Mouse (Mus musculus) G1E-ER4 (cell line): ENCODE results near the gene Snx1. TPM values are rescaled to one million over a fixed set of nuclear protein-coding genes. Genes with fewer than 3 reads are reported as not detected.

Experiments used
- GATA1 ChIP-seq: IDR thresholded peaks from one replicate; pipeline ENCODE4 v1.8.0; 2012; ENCODE audit warnings: low read length, inconsistent platforms
- polyA plus RNA-seq: library from polyadenylated mRNA; stranded (reverse); fragments of >175 nt; gene quantifications from 2 replicates; pipeline ENCODE4 v1.2.3, GENCODE M21; 2012

Snx1 gene
- polyA plus RNA-seq, 1 experiment = 311 TPM

- no peak for TF ChIP-seq GATA1
These were observed 15.6 kb downstream of the Snx1 start for GRCm38 (mm10) chr9:66110611-66111379.

- TF ChIP-seq GATA1 = no peak
These were observed 16.3 kb downstream of the Snx1 start for GRCm38 (mm10) chr9:66110126-66110525.

- no peak for TF ChIP-seq GATA1
These were observed 16.8 kb downstream of the Snx1 start for GRCm38 (mm10) chr9:66109574-66109973.

GRCm38 (mm10) chr9:66105168-66105567 is 21.2 kb downstream of the Snx1 start:
- no peak for TF ChIP-seq GATA1

GRCm38 (mm10) chr9:66104601-66105000 is 21.8 kb downstream of the Snx1 start:
- no peak for TF ChIP-seq GATA1

GRCm38 (mm10) chr9:66102668-66103067 is 23.7 kb downstream of the Snx1 start:
- TF ChIP-seq GATA1 = no peak

GRCm38 (mm10) chr9:66101577-66101976 is 24.8 kb downstream of the Snx1 start:
- TF ChIP-seq GATA1 = no peak

GRCm38 (mm10) chr9:66092664-66093063 is 33.7 kb downstream of the Snx1 start:
- no peak for TF ChIP-seq GATA1

- no peak for TF ChIP-seq GATA1
These were observed 34.8 kb downstream of the Snx1 start for GRCm38 (mm10) chr9:66091327-66092231.

- no peak for TF ChIP-seq GATA1
These were observed 35.7 kb downstream of the Snx1 start for GRCm38 (mm10) chr9:66090593-66091244.

- no peak for TF ChIP-seq GATA1
These were observed 38.0 kb downstream of the Snx1 start for GRCm38 (mm10) chr9:66088411-66088810.

GRCm38 (mm10) chr9:66087062-66087461 is 39.3 kb downstream of the Snx1 start:
- no peak for TF ChIP-seq GATA1

GRCm38 (mm10) chr9:66084171-66084570 is 42.2 kb downstream of the Snx1 start:
- no peak for TF ChIP-seq GATA1

GRCm38 (mm10) chr9:66081999-66082398 is 44.4 kb downstream of the Snx1 start:
- no peak for TF ChIP-seq GATA1

- no peak for TF ChIP-seq GATA1
These were observed 45.5 kb downstream of the Snx1 start for GRCm38 (mm10) chr9:66080804-66081459.

GRCm38 (mm10) chr9:66078493-66078892 is 47.9 kb downstream of the Snx1 start:
- no peak for TF ChIP-seq GATA1

- no peak for TF ChIP-seq GATA1
These were observed 48.3 kb downstream of the Snx1 start for GRCm38 (mm10) chr9:66078072-66078471.
